Mouse (Mus musculus) limb, embryonic 14.5 days (tissue): ENCODE data around the gene Cachd1. TPM values are rescaled to one million over a fixed set of nuclear protein-coding genes. Genes with fewer than 3 reads are reported as not detected.

ENCODE experiments used
- ATAC-seq: fragments of 200-750 bp; cut with Nextera tagmentation; 2 replicates; pipeline ENCODE4 v1.8.0; 2017; ENCODE audit warnings: low read depth, moderate number of reproducible peaks, moderate TSS enrichment; ENCODE audit not compliant: low FRiP score
- DNase-seq: peaks from one replicate; pipeline ENCODE4 v3.0.0-alpha.2; 2015; ENCODE audit warnings: low spot score
- H3K27ac ChIP-seq: fragments of 300-500 bp; sonication (generic); replicated peaks from 2 replicates; pipeline ENCODE4 v1.5.1; 2014; ENCODE audit warnings: low read depth, mild to moderate bottlenecking, low read length, moderate library complexity, mixed read lengths
- H3K27me3 ChIP-seq: fragments of 300-500 bp; sonication (generic); 2 replicates; pipeline ENCODE4 v1.6.1; 2014; ENCODE audit warnings: low read length, mixed read lengths; ENCODE audit not compliant: control insufficient read depth, insufficient read depth
- H3K36me3 ChIP-seq: fragments of 300-500 bp; sonication (generic); 2 replicates; pipeline ENCODE4 v1.6.1; 2014; ENCODE audit warnings: mild to moderate bottlenecking, low read length, moderate library complexity, mixed read lengths; ENCODE audit not compliant: control insufficient read depth, insufficient read depth
- H3K4me1 ChIP-seq: fragments of 300-500 bp; sonication (generic); 2 replicates; pipeline ENCODE4 v1.6.1; 2014; ENCODE audit warnings: antibody characterized with exemption, low read length, mixed read lengths; ENCODE audit not compliant: control insufficient read depth, insufficient read depth
- H3K4me2 ChIP-seq: fragments of 300-500 bp; sonication (generic); replicated peaks from 2 replicates; pipeline ENCODE4 v1.6.1; 2014; ENCODE audit warnings: low read depth, mild to moderate bottlenecking, low read length, moderate library complexity; ENCODE audit not compliant: severe bottlenecking
- H3K4me3 ChIP-seq: fragments of 300-500 bp; sonication (generic); replicated peaks from 2 replicates; pipeline ENCODE4 v1.5.1; 2014; ENCODE audit warnings: low read length
- H3K9ac ChIP-seq: fragments of 300-500 bp; sonication (generic); 2 replicates; pipeline ENCODE4 v1.6.1; 2014; ENCODE audit warnings: mild to moderate bottlenecking, low read depth, low read length, moderate library complexity; ENCODE audit not compliant: severe bottlenecking
- H3K9me3 ChIP-seq: fragments of 300-500 bp; sonication (generic); 2 replicates; pipeline ENCODE4 v1.6.1; 2016; ENCODE audit warnings: low read length; ENCODE audit not compliant: control insufficient read depth
- POLR2A ChIP-seq: fragments of 200-500 bp; IDR thresholded peaks from 2 replicates; pipeline ENCODE4 v1.8.0; 2012; ENCODE audit warnings: inconsistent platforms, mild to moderate bottlenecking, moderate library complexity, borderline replicate concordance; ENCODE audit not compliant: insufficient read depth, insufficient read length; ENCODE audit errors: extremely low read depth
- WGBS: fragments of 180-500 bp; shearing (Covaris S2); extraction: QIAGEN DNeasy Blood & Tissue Kit; methylation state at CpG from one replicate; pipeline ENCODE4 v1.1.7; 2014; 5-methylcytosine and 5-hydroxymethylcytosine counted together
- polyA plus RNA-seq, 2 experiments: library from polyadenylated mRNA; depleted of rRNA in 1 of 2; stranded (reverse) in 1 of 2; unstranded in 1 of 2; fragments of >200 nt; fragmentation: Nextera tagmentation in 1 of 2; extraction: Ambion mirVana in 1 of 2; gene quantifications; 2 replicates each; pipeline versions ENCODE4 v1.2.1 to v1.2.3; 2012 to 2014

Gene Cachd1
- polyA plus RNA-seq, 2 experiments, result 37.3 to 103 TPM

DNA sequence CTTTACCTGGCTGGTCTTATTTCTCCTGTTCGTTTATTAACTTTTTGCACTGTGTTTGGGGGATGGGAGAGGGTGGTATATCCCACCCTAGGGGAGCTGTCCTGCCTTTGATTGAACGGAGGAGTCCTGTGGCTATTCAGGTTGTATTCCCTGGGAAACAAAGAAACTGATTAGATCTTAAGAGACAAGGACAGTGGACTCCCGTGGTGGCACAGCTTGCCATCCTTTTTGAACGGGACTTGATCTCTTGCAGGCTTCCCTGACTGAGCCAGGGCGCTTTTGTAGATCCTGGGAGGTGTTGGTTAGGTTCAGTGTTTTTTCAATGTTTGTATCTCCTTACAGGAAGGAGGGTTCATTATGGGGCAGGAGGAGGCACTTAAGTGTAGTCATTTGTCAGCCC, 50.9 kb downstream of the Cachd1 start:
- Histone ChIP-seq H3K4me3 (no peak overlapping the region), H3K27ac (no peak overlapping the region), H3K36me3 (no peaks in the 10 kb centered on the region), H3K4me2 (no peak overlapping the region), H3K9me3 (no peaks in the 10 kb centered on the region), H3K4me1 (peaks cover 35% of the 10 kb centered on the region), H3K27me3 (no peaks in the 10 kb centered on the region), H3K9ac (no peak overlapping the region)
- WGBS, result 11% methylated on average over 5 of the region's 5 CpGs
- no peak for DNase-seq
- no peak for TF ChIP-seq POLR2A
- no peak for ATAC-seq

DNA sequence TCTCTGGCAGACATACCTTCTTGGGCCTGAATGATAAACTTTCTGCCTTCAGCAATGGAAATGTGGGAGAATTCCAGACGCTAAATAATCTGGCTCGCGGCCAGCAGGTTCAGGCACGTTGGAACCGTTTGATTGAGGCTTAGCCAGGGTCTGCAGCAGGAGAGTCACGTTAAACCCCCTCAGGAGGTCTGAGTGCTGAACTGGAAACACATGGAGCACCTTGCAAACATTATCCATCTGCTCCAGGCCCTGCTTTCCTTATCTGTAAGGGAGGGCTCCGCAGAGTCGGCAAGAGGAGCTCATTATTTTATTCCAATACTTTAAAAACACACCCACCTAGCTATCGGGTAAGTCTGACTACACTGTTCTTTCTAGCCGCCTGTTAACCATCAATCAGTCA, 52.3 kb downstream of the Cachd1 start:
- H3K4me1 ChIP-seq, result peaks cover 27% of the 10 kb centered on the region
- no peak overlapping the region for H3K4me3 ChIP-seq
- no peaks in the 10 kb centered on the region for H3K36me3 ChIP-seq
- H3K9me3 ChIP-seq, result no peaks in the 10 kb centered on the region
- no peak overlapping the region for H3K9ac ChIP-seq
- DNase-seq, result peak; percentile 86
- peak; percentile 91 for ATAC-seq
- H3K4me2 ChIP-seq, result no peak overlapping the region
- WGBS, result 3% methylated on average over 10 of the region's 10 CpGs
- no peak for TF ChIP-seq POLR2A
- H3K27ac ChIP-seq, result no peak overlapping the region
- no peaks in the 10 kb centered on the region for H3K27me3 ChIP-seq

DNA sequence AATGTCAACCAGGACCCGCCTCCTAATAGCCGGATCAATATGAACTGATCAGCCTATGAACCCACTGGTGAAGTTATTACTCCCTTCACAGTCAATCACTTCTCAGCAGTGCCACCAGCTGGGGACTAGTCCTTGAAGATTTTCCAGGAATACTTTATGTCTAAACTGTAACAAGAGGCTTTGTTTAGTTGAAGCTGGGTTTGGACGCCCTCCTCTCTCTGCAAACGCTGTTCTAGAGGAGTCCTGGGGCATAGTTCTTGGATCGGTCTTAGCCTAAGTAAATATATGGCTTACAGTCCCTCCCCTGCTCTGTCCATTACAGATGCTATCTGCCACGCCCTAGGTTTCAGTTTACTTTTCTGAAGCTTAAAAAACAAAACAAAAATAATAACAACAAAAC, 60.7 kb downstream of the Cachd1 start:
- Histone ChIP-seq H3K9ac (no peak overlapping the region), H3K27me3 (no peaks in the 10 kb centered on the region), H3K4me1 (peaks cover 23% of the 10 kb centered on the region), H3K27ac (no peak overlapping the region), H3K36me3 (no peaks in the 10 kb centered on the region), H3K9me3 (no peaks in the 10 kb centered on the region), H3K4me3 (no peak overlapping the region), H3K4me2 (no peak overlapping the region)
- WGBS, result 65% methylated on average over 6 of the region's 6 CpGs
- no peak for TF ChIP-seq POLR2A
- no peak for DNase-seq
- ATAC-seq, result no peak

DNA sequence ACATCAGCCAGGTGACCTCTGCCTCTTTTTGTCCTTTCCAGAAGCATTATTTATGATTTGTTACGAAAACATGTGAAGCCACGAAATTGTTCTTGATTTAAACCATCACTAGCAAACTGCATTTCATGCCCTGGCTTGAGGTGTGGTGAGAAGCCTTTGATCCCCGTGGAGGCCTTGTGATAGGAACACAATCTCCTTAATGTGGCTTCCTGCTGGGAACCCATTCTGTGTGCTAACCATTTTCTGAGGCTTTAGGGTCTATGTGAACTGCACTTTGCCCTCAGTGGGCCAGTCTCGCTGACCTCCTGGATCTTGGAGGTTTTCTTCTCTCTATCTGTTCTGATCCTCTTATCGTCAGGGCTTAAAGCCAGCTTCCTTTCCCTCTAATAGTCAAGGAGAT, 66.2 kb downstream of the Cachd1 start:
- DNase-seq (no peak), ATAC-seq (no peak)
- Histone ChIP-seq H3K4me2 (no peak overlapping the region), H3K9me3 (no peaks in the 10 kb centered on the region), H3K4me3 (no peak overlapping the region), H3K27me3 (no peaks in the 10 kb centered on the region), H3K4me1 (peaks cover 43% of the 10 kb centered on the region), H3K36me3 (no peaks in the 10 kb centered on the region), H3K27ac (no peak overlapping the region), H3K9ac (no peak overlapping the region)
- 33% methylated on average over 5 of the region's 5 CpGs for WGBS
- no peak for TF ChIP-seq POLR2A

- Histone ChIP-seq H3K27me3 (no peaks in the 10 kb centered on the region), H3K4me1 (peaks cover 45% of the 10 kb centered on the region), H3K9me3 (no peaks in the 10 kb centered on the region), H3K9ac (no peak overlapping the region), H3K27ac (no peak overlapping the region), H3K4me2 (no peak overlapping the region), H3K36me3 (no peaks in the 10 kb centered on the region), H3K4me3 (no peak overlapping the region)
- no peak for DNase-seq
- ATAC-seq, result no peak
- 72% methylated on average over 5 of the region's 5 CpGs for WGBS
- TF ChIP-seq POLR2A, result no peak
Measured at GRCm38 (mm10) chr4:100843119-100843518, 66.6 kb downstream of the Cachd1 start.
